Mouse (Mus musculus): ENCODE data around the gene Selplg. TPM values are rescaled to one million over a fixed set of nuclear protein-coding genes. Genes with fewer than 3 reads are reported as not detected.

Gene Selplg
- polyA plus RNA-seq, 2 experiments, result 4.0 to 5.4 TPM

DNA sequence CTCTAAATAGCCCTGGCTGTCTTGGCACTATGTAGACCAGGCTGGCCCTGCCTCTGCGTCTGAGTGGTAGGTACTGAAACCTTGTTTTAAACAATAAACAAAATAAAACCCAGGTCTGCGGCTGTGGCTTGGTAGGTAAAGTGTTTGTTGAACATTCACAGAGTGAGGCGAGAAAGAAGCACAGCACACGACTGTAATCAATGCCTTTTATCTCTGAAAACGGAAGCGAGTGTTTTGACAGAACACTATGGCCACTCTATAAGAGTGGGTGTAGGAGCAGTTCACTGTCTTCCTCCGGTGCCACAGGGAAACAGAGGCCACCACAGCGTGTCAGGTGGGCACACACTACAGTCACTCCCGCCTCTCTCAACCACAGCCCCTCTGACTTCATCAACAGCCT lies 9.8 kb upstream of the Selplg start:
- H3K4me1 ChIP-seq (ENCODE audit: control insufficient read depth, insufficient read depth, low read length), result no peaks in the 10 kb centered on the region
- ATAC-seq (ENCODE audit: low FRiP score, low read depth), result no peak
- DNase-seq (ENCODE audit: low spot score), result no peak
- H3K4me2 ChIP-seq (replicated peaks; ENCODE audit: low read depth, low read length, severe bottlenecking), result no peak overlapping the region
- 92% methylated on average over 9 of the region's 9 CpGs for WGBS
- no peaks in the 10 kb centered on the region for H3K9me3 ChIP-seq (ENCODE audit: control insufficient read depth, low read length)
- H3K4me3 ChIP-seq (replicated peaks; ENCODE audit: low read length), result no peak overlapping the region
- peaks cover 43% of the 10 kb centered on the region for H3K36me3 ChIP-seq (ENCODE audit: control insufficient read depth, insufficient read depth, low read length)
- no peaks in the 10 kb centered on the region for H3K27me3 ChIP-seq (ENCODE audit: control insufficient read depth, insufficient read depth, low read length)
- no peak overlapping the region for H3K27ac ChIP-seq (replicated peaks; ENCODE audit: low read depth, low read length)
- no peak overlapping the region for H3K9ac ChIP-seq (ENCODE audit: low read depth, low read length, severe bottlenecking)
- TF ChIP-seq POLR2A (IDR thresholded peaks at IDR 0.05; ENCODE audit: borderline replicate concordance, extremely low read depth, insufficient read depth, insufficient read length), result no peak

DNA sequence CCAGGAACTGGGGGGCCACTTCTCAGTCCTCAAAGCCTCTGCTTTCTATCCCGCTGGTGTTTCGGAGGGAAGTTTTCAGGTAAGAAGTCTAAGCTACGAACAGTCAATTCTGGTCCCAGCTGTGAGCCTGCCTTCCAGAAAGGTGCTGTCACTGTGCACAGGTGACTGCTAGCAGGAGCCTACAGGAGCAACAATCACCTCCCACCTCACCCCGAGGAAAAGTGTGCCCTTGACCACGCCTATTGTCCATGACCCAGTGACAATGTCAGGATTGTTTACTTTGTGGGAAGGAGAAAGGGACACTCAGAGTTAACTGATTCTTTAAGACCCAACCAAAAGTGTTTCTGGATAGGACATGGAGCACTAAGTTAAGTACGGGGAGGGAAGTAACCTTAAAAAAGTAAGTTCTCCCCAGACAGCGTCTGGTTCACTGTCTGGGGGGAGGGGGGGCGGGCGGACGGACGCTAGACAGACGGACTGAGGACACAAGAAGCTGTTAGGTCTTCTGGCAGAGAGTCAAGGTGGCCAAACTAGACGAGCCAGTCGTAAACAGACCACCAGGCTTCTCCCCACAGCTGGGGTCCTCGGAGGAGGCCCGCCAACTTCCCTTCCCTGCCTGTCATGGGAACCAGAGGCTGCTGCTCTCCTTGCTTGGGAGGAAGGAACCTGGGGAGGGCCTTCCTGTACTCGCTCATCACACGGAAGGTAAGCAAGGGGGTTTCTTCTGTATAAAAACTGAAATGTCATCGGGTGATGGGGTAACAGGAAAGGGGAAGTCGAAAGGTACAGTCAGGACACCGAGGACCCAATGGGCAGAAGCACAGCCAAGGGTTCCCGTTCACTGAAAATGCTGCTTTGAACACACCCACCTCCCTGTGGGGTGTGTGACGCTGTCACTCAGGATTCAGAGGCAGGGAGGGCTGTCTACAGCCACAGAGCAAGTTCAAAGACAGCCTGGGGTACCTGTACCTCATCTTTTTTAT lies 9.1 kb upstream of the Selplg start:
- Histone ChIP-seq H3K4me3 (replicated peaks; ENCODE audit: low read length) (no peak overlapping the region), H3K4me1 (ENCODE audit: control insufficient read depth, insufficient read depth, low read length) (no peaks in the 10 kb centered on the region), H3K27me3 (ENCODE audit: control insufficient read depth, insufficient read depth, low read length) (no peaks in the 10 kb centered on the region), H3K27ac (replicated peaks; ENCODE audit: low read depth, low read length) (no peak overlapping the region), H3K9me3 (ENCODE audit: control insufficient read depth, low read length) (no peaks in the 10 kb centered on the region), H3K9ac (ENCODE audit: low read depth, low read length, severe bottlenecking) (no peak overlapping the region), H3K4me2 (replicated peaks; ENCODE audit: low read depth, low read length, severe bottlenecking) (no peak overlapping the region), H3K36me3 (ENCODE audit: control insufficient read depth, insufficient read depth, low read length) (peaks cover 35% of the 10 kb centered on the region)
- no peak for TF ChIP-seq POLR2A (IDR thresholded peaks at IDR 0.05; ENCODE audit: borderline replicate concordance, extremely low read depth, insufficient read depth, insufficient read length)
- 70% methylated on average over 23 of the region's 23 CpGs for WGBS
- ATAC-seq (ENCODE audit: low FRiP score, low read depth) (no peak), DNase-seq (ENCODE audit: low spot score) (no peak)

DNA sequence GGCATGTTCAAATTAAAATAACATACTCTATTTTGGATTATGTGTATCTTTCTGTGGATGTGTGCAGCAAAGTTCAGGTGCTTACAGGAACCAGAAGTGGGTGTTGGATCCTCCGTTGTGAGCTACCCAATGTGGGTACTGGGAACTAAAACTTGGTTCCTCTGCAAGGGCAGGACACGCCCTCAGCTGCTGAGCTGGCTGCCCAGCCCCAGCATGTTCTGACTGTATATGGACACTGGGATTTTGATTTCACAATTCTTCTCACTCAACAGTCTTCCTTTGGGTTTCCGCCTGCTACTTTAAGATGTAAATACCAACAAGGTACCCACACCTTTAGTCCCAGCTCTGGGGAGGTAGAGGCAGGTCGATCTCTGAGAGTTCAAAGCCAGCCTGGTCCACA lies 8.0 kb upstream of the Selplg start:
- Histone ChIP-seq H3K36me3 (ENCODE audit: control insufficient read depth, insufficient read depth, low read length) (peaks cover 25% of the 10 kb centered on the region), H3K9me3 (ENCODE audit: control insufficient read depth, low read length) (no peaks in the 10 kb centered on the region), H3K9ac (ENCODE audit: low read depth, low read length, severe bottlenecking) (no peak overlapping the region), H3K4me3 (replicated peaks; ENCODE audit: low read length) (no peak overlapping the region), H3K27ac (replicated peaks; ENCODE audit: low read depth, low read length) (no peak overlapping the region), H3K4me2 (replicated peaks; ENCODE audit: low read depth, low read length, severe bottlenecking) (no peak overlapping the region), H3K4me1 (ENCODE audit: control insufficient read depth, insufficient read depth, low read length) (no peaks in the 10 kb centered on the region), H3K27me3 (ENCODE audit: control insufficient read depth, insufficient read depth, low read length) (no peaks in the 10 kb centered on the region)
- DNase-seq (ENCODE audit: low spot score) (no peak), ATAC-seq (ENCODE audit: low FRiP score, low read depth) (no peak)
- WGBS, result 90% methylated on average over 4 of the region's 4 CpGs
- TF ChIP-seq POLR2A (IDR thresholded peaks at IDR 0.05; ENCODE audit: borderline replicate concordance, extremely low read depth, insufficient read depth, insufficient read length), result no peak

DNA sequence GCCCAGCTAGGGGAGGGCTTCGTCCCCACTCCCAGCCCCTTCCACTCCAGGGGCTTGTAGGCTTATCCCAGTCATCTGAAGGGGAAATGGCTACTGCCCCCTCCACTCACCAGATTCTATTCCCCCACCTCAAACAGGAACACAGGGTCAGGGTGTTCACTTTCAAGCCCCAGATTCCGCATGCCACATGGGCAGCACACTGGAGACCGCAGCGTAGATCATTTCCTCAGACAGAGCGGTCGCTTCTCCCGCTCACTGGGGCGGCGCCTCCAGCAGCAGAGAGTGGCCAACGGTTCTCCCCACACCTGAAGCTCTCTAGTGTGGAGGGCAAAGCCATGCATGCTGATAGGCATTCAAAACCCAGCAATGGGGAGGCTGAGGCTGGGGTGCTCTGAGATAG lies 4.5 kb upstream of the Selplg start:
- ATAC-seq (ENCODE audit: low FRiP score, low read depth) (no peak), DNase-seq (ENCODE audit: low spot score) (no peak)
- no peak overlapping the region for H3K4me2 ChIP-seq (replicated peaks; ENCODE audit: low read depth, low read length, severe bottlenecking)
- H3K9me3 ChIP-seq (ENCODE audit: control insufficient read depth, low read length), result no peaks in the 10 kb centered on the region
- no peaks in the 10 kb centered on the region for H3K4me1 ChIP-seq (ENCODE audit: control insufficient read depth, insufficient read depth, low read length)
- WGBS, result 79% methylated on average over 10 of the region's 10 CpGs
- H3K9ac ChIP-seq (ENCODE audit: low read depth, low read length, severe bottlenecking), result no peak overlapping the region
- no peak for TF ChIP-seq POLR2A (IDR thresholded peaks at IDR 0.05; ENCODE audit: borderline replicate concordance, extremely low read depth, insufficient read depth, insufficient read length)
- H3K36me3 ChIP-seq (ENCODE audit: control insufficient read depth, insufficient read depth, low read length), result no peaks in the 10 kb centered on the region
- H3K27me3 ChIP-seq (ENCODE audit: control insufficient read depth, insufficient read depth, low read length), result no peaks in the 10 kb centered on the region
- H3K4me3 ChIP-seq (replicated peaks; ENCODE audit: low read length), result no peak overlapping the region
- H3K27ac ChIP-seq (replicated peaks; ENCODE audit: low read depth, low read length), result no peak overlapping the region

DNA sequence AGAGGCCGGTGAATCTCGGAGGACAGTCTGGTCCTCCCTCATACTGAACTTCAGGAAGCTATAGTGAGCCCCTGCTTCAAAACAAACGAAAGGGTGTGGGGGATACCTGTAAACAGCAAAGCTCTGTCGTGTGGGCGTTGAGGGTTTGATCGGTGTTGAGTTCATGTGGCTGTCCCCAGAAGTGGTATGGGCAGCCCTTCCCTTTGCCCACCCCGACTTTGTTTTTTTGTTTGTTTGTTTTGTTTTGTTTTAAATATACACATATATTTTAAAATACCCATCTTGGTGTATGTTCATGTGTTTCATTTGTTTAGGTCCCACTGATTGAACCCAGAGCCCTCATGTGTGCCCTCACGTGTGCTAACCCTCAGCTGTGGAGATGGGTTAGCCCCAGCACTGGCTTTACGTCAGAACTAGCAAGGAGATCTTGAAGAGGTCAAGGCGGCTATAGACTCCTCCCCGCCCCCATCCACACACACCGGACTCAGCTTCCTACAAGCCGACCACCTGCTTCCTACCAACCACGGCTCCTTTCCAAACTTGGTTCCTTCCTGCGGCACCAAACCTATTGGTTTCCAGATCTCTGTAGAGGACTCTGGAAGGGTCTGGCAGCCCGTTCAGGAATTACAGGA lies 988 bp upstream of the Selplg start:
- no peaks in the 10 kb centered on the region for H3K9me3 ChIP-seq (ENCODE audit: control insufficient read depth, low read length)
- DNase-seq (ENCODE audit: low spot score), result no peak
- TF ChIP-seq POLR2A (IDR thresholded peaks at IDR 0.05; ENCODE audit: borderline replicate concordance, extremely low read depth, insufficient read depth, insufficient read length), result no peak
- H3K36me3 ChIP-seq (ENCODE audit: control insufficient read depth, insufficient read depth, low read length), result no peaks in the 10 kb centered on the region
- H3K9ac ChIP-seq (ENCODE audit: low read depth, low read length, severe bottlenecking), result no peak overlapping the region
- no peaks in the 10 kb centered on the region for H3K4me1 ChIP-seq (ENCODE audit: control insufficient read depth, insufficient read depth, low read length)
- H3K4me2 ChIP-seq (replicated peaks; ENCODE audit: low read depth, low read length, severe bottlenecking), result no peak overlapping the region
- no peaks in the 10 kb centered on the region for H3K27me3 ChIP-seq (ENCODE audit: control insufficient read depth, insufficient read depth, low read length)
- ATAC-seq (ENCODE audit: low FRiP score, low read depth), result no peak
- H3K4me3 ChIP-seq (replicated peaks; ENCODE audit: low read length), result no peak overlapping the region
- WGBS, result 62% methylated on average over 16 of the region's 16 CpGs
- H3K27ac ChIP-seq (replicated peaks; ENCODE audit: low read depth, low read length), result no peak overlapping the region

All from limb, embryonic 14.5 days (tissue).